Mouse (Mus musculus): ENCODE results near the gene Gm732. TPM values are rescaled to one million over a fixed set of nuclear protein-coding genes. Genes with fewer than 3 reads are reported as not detected.

Gene Gm732
- not detected in 2 replicates for polyA plus RNA-seq (2012; rRNA removed)

DNA sequence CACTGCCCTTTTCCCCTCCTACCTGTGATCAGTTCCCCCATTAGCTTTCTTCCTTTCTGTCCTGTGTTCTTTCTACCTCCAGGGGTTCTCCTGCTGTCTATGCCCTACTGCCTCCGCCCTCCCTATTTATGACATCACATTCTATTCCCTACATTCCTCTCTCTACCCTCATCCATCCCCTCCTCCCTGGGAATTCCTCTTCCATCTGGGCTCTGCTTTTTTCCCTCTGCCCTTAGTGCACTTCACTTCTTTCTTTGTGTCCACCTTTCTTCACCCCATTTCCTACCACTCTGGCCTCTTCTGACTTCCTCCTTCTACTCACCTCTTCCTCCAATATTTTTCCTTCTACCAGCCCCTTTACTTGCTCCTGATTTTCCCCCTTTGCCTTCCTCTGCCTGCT lies at the start of gene Gm732:
Gm732 (minus strand) TSS at position 101 of the 400 bp plus-strand sequence.
- TF ChIP-seq CTCF (IDR thresholded peaks at IDR 0.05; ENCODE audit: extremely low read depth, insufficient read depth, low read length) = no peak
- TF ChIP-seq POLR2A (IDR thresholded peaks at IDR 0.05; ENCODE audit: extremely low read depth, insufficient read depth, low read length) = no peak
- H3K27ac ChIP-seq (ENCODE audit: insufficient read depth, low read length) = no peak within 1 kb of the TSS
- H3K4me1 ChIP-seq (ENCODE audit: control insufficient read depth, insufficient read depth, low read length) = no peaks in the 10 kb centered on the region
- no peak within 1 kb of the TSS for H3K4me3 ChIP-seq (ENCODE audit: insufficient read depth, low read length)

Other genes starting within 250 kb of the Gm732 start
- not detected in 2 replicates for gene Tent5d, start 155.9 kb downstream of the Gm732 start, polyA plus RNA-seq (2012; rRNA removed)
- gene 2610002M06Rik, start 132.1 kb downstream of the Gm732 start, polyA plus RNA-seq (2012; rRNA removed) = 19.7 and 20.4 TPM in 2 replicates